In the genomic region with DNA sequence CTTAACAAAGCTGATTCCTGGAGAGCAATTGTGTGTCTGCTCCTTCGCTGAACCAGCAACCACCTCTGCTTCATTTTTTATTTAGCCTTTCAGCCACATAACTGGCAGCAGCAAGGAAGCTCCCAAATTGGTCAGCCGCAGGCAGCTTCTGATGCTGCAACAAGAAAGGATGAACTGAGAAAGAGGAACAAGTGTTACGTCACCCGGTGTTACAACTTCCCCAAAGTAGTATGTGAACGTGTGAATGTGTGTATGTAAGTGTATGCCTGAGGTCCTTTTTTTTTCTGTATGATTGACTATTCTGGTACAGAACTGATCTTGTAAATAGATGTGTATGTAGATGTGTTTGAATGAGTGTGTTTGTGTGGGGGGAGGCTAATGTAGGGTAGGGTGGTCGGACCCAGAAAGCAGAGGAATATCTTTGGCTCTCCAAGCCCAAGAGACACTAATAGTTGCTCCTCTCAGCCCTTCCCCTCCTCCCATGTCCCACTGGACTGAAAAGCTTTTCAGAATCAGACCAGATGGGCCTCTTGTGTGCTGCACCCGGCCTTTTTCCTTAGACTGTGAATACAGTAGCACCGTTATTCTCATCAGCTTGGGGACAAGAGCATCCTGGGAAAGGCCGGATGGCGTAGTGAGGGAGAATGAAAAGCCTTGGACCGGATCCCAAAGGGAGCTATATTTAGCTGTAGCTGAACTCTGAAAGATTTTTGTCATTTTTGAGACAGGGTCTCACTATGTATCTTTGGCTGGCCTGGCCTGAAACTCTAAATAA, we compare ENCODE assay signal across 8 mouse cellular contexts. TPM values are rescaled to one million over a fixed set of nuclear protein-coding genes. Genes with fewer than 3 reads are reported as not detected.
DNase-seq lines count a peak whose midpoint lies in the region; ATAC-seq and TF ChIP-seq lines count a peak whose summit lies in the region.

No protein-coding gene starts in this region.

- H3K9me3 ChIP-seq in intestine, embryonic 14.5 days (ENCODE audit: control insufficient read depth, low read length), result peaks cover 3% of the 10 kb centered on the region; the same call in 1 of the 2 replicates
- no peaks in the 10 kb centered on the region for H3K9me3 ChIP-seq in intestine, postnatal 0 days (ENCODE audit: control insufficient read depth)
- H3K9me3 ChIP-seq in forebrain, embryonic 13.5 days (replicated peaks), result no peaks in the 10 kb centered on the region
- no peaks in the 10 kb centered on the region for H3K9me3 ChIP-seq in hindbrain, embryonic 16.5 days (ENCODE audit: control insufficient read depth, low read length)
- H3K9me3 ChIP-seq in midbrain, embryonic 13.5 days, result no peaks in the 10 kb centered on the region

- TF ChIP-seq CTCF in intestine, postnatal 0 days (IDR thresholded peaks at IDR 0.05; ENCODE audit: low read depth), result no peak

- H3K9ac ChIP-seq in intestine, embryonic 14.5 days (ENCODE audit: low read length), result no peak overlapping the region
- no peak overlapping the region for H3K9ac ChIP-seq in intestine, postnatal 0 days (ENCODE audit: low read depth, low read length)
- 0 out of 2 replicates have a peak overlapping the region, but pooled peaks have one; percentile 38 for H3K9ac ChIP-seq in forebrain, embryonic 13.5 days
- no peak overlapping the region for H3K9ac ChIP-seq in hindbrain, embryonic 16.5 days (ENCODE audit: low read depth, low read length)
- peak overlapping the region; percentile 23; the same call in 1 of the 2 replicates for H3K9ac ChIP-seq in midbrain, embryonic 13.5 days (replicated peaks)

- no peak overlapping the region for H3K4me2 ChIP-seq in intestine, embryonic 14.5 days (ENCODE audit: low read length)
- H3K4me2 ChIP-seq in intestine, postnatal 0 days (replicated peaks; ENCODE audit: low read depth), result no peak overlapping the region
- H3K4me2 ChIP-seq in forebrain, embryonic 13.5 days, result peak overlapping the region; percentile 16; the same call in 1 of the 2 replicates
- H3K4me2 ChIP-seq in hindbrain, embryonic 16.5 days (ENCODE audit: low read length), result no peak overlapping the region
- H3K4me2 ChIP-seq in midbrain, embryonic 13.5 days (replicated peaks), result no peak overlapping the region

- H3K36me3 ChIP-seq in intestine, embryonic 14.5 days (ENCODE audit: control insufficient read depth, insufficient read depth, low read length), result peaks cover 7% of the 10 kb centered on the region
- H3K36me3 ChIP-seq in intestine, postnatal 0 days (ENCODE audit: control insufficient read depth, insufficient read depth), result peaks cover 6% of the 10 kb centered on the region
- H3K36me3 ChIP-seq in forebrain, embryonic 13.5 days (ENCODE audit: poor library complexity, severe bottlenecking), result peaks cover 6% of the 10 kb centered on the region
- no peaks in the 10 kb centered on the region for H3K36me3 ChIP-seq in hindbrain, embryonic 16.5 days (ENCODE audit: control insufficient read depth, insufficient read depth, low read length)
- peaks cover 6% of the 10 kb centered on the region for H3K36me3 ChIP-seq in midbrain, embryonic 13.5 days

- no peak overlapping the region for H3K4me3 ChIP-seq in intestine, embryonic 14.5 days (ENCODE audit: low read depth, low read length)
- H3K4me3 ChIP-seq in intestine, postnatal 0 days (ENCODE audit: low read depth, low read length), result no peak overlapping the region
- H3K4me3 ChIP-seq in forebrain, embryonic 13.5 days, result no peak overlapping the region
- no peak overlapping the region for H3K4me3 ChIP-seq in hindbrain, embryonic 16.5 days (ENCODE audit: low read length)
- H3K4me3 ChIP-seq in midbrain, embryonic 13.5 days (replicated peaks), result no peak overlapping the region

- peak; percentile 54; the same call in 1 of the 2 replicates for ATAC-seq in intestine, embryonic 14.5 days (replicated peaks; ENCODE audit: low FRiP score, low TSS enrichment, low read depth)
- no peak for ATAC-seq in intestine, postnatal 0 days
- peak; percentile 87 for ATAC-seq in forebrain, embryonic 13.5 days
- peak; percentile 86 for ATAC-seq in hindbrain, embryonic 16.5 days
- peak; percentile 78 for ATAC-seq in midbrain, embryonic 13.5 days
- ATAC-seq in inflammation-experienced regulatory T-cells, adult 6 months, result no peak

- DNase-seq in intestine, embryonic 14.5 days (ENCODE audit: low spot score), result no peak
- peak; percentile 42 for DNase-seq in NIH3T3 (ENCODE audit: low read depth)
- no peak for DNase-seq in adrenal gland, postnatal 14 days

- H3K4me1 ChIP-seq in intestine, embryonic 14.5 days (replicated peaks; ENCODE audit: control insufficient read depth, insufficient read depth, low read length), result peaks cover 13% of the 10 kb centered on the region
- H3K4me1 ChIP-seq in intestine, postnatal 0 days (replicated peaks; ENCODE audit: control insufficient read depth, insufficient read depth, low read length), result no peaks in the 10 kb centered on the region
- peaks cover 23% of the 10 kb centered on the region for H3K4me1 ChIP-seq in forebrain, embryonic 13.5 days
- peaks cover 4% of the 10 kb centered on the region; the same call in 1 of the 2 replicates for H3K4me1 ChIP-seq in hindbrain, embryonic 16.5 days (ENCODE audit: control insufficient read depth, insufficient read depth, low read depth, low read length)
- H3K4me1 ChIP-seq in midbrain, embryonic 13.5 days (replicated peaks), result peaks cover 14% of the 10 kb centered on the region

- WGBS in intestine, embryonic 14.5 days, result 58% methylated on average over 11 of the region's 11 CpGs
- 71% methylated on average over 11 of the region's 11 CpGs for WGBS in intestine, postnatal 0 days
- WGBS in forebrain, embryonic 13.5 days, result 39% methylated on average over 11 of the region's 11 CpGs
- WGBS in hindbrain, embryonic 16.5 days, result 43% methylated on average over 11 of the region's 11 CpGs
- 57% methylated on average over 11 of the region's 11 CpGs for WGBS in midbrain, embryonic 13.5 days

- peak overlapping the region; percentile 54; the same call in 1 of the 2 replicates for H3K27ac ChIP-seq in intestine, embryonic 14.5 days (ENCODE audit: low read depth)
- H3K27ac ChIP-seq in intestine, postnatal 0 days (ENCODE audit: low read depth, low read length), result no peak overlapping the region
- peak overlapping the region; percentile 93 for H3K27ac ChIP-seq in forebrain, embryonic 13.5 days
- peak overlapping the region; percentile 70 for H3K27ac ChIP-seq in hindbrain, embryonic 16.5 days (ENCODE audit: low read depth, low read length)
- H3K27ac ChIP-seq in midbrain, embryonic 13.5 days, result peak overlapping the region; percentile 76

- no peaks in the 10 kb centered on the region for H3K27me3 ChIP-seq in intestine, embryonic 14.5 days (replicated peaks; ENCODE audit: control insufficient read depth, insufficient read depth, low read length)
- H3K27me3 ChIP-seq in intestine, postnatal 0 days (replicated peaks; ENCODE audit: control insufficient read depth, insufficient read depth, low read length), result no peaks in the 10 kb centered on the region
- no peaks in the 10 kb centered on the region for H3K27me3 ChIP-seq in forebrain, embryonic 13.5 days
- H3K27me3 ChIP-seq in hindbrain, embryonic 16.5 days (replicated peaks; ENCODE audit: control insufficient read depth, insufficient read depth, low read length), result no peaks in the 10 kb centered on the region
- no peaks in the 10 kb centered on the region for H3K27me3 ChIP-seq in midbrain, embryonic 13.5 days

RNA-seq across cellular contexts. Expression of gene Dennd5a, which starts 7.7 kb away (rescaled TPM):
- 42.6 and 46.6 TPM in 2 replicates for polyA plus RNA-seq in intestine, embryonic 14.5 days (2014; fragmentation: Nextera tagmentation; extraction: Ambion mirVana)
- polyA plus RNA-seq in intestine, postnatal 0 days (2015; fragmentation: Nextera tagmentation; extraction: Ambion mirVana), result 15.3 and 16.6 TPM in 2 replicates
- 47.9 and 49.3 TPM in 2 replicates for polyA plus RNA-seq in forebrain, embryonic 13.5 days (2015; fragmentation: Nextera tagmentation; extraction: Ambion mirVana)
- 34.6 and 36.5 TPM in 2 replicates for polyA plus RNA-seq in hindbrain, embryonic 16.5 days (2015; fragmentation: Nextera tagmentation; extraction: Ambion mirVana)
- 44.4 and 44.8 TPM in 2 replicates for polyA plus RNA-seq in midbrain, embryonic 13.5 days (2015; fragmentation: Nextera tagmentation; extraction: Ambion mirVana)
- polyA plus RNA-seq in inflammation-experienced regulatory T-cells, adult 6 months (2017; shearing (Covaris generic)), result 10 to 100 TPM; 24.7 to 27.5 (median 27.2) TPM
- total RNA-seq in adrenal gland, postnatal 14 days (2021), result 128 and 133 TPM in 2 replicates

RNA-seq across cellular contexts. Expression of gene Tmem41b, which starts 18.7 kb away (rescaled TPM):
- 61.9 and 62.1 TPM in 2 replicates for polyA plus RNA-seq in intestine, embryonic 14.5 days (2014; fragmentation: Nextera tagmentation; extraction: Ambion mirVana)
- 138 and 151 TPM in 2 replicates for polyA plus RNA-seq in intestine, postnatal 0 days (2015; fragmentation: Nextera tagmentation; extraction: Ambion mirVana)
- polyA plus RNA-seq in forebrain, embryonic 13.5 days (2015; fragmentation: Nextera tagmentation; extraction: Ambion mirVana), result 69.5 and 71.4 TPM in 2 replicates
- 62.2 and 65.8 TPM in 2 replicates for polyA plus RNA-seq in hindbrain, embryonic 16.5 days (2015; fragmentation: Nextera tagmentation; extraction: Ambion mirVana)
- 66.1 and 73.4 TPM in 2 replicates for polyA plus RNA-seq in midbrain, embryonic 13.5 days (2015; fragmentation: Nextera tagmentation; extraction: Ambion mirVana)
- polyA plus RNA-seq in inflammation-experienced regulatory T-cells, adult 6 months (2017; shearing (Covaris generic)), result 10 to 100 TPM; 32.8 to 38.3 (median 38.2) TPM
- total RNA-seq in adrenal gland, postnatal 14 days (2021), result 37.5 and 46.1 TPM in 2 replicates

RNA-seq across cellular contexts. Expression of gene Ipo7, which starts 50.1 kb away (rescaled TPM):
- polyA plus RNA-seq in intestine, embryonic 14.5 days (2014; fragmentation: Nextera tagmentation; extraction: Ambion mirVana), result 18.5 and 20.8 TPM in 2 replicates
- 12.0 and 12.4 TPM in 2 replicates for polyA plus RNA-seq in intestine, postnatal 0 days (2015; fragmentation: Nextera tagmentation; extraction: Ambion mirVana)
- 45.8 and 51.1 TPM in 2 replicates for polyA plus RNA-seq in forebrain, embryonic 13.5 days (2015; fragmentation: Nextera tagmentation; extraction: Ambion mirVana)
- polyA plus RNA-seq in hindbrain, embryonic 16.5 days (2015; fragmentation: Nextera tagmentation; extraction: Ambion mirVana), result 42.6 and 50.0 TPM in 2 replicates
- polyA plus RNA-seq in midbrain, embryonic 13.5 days (2015; fragmentation: Nextera tagmentation; extraction: Ambion mirVana), result 44.5 and 46.2 TPM in 2 replicates
- polyA plus RNA-seq in inflammation-experienced regulatory T-cells, adult 6 months (2017; shearing (Covaris generic)), result 10 to 100 TPM; 23.6 to 44.6 (median 26.4) TPM
- total RNA-seq in adrenal gland, postnatal 14 days (2021), result 95.0 and 96.7 TPM in 2 replicates

Comparison
In these comparisons a context has a peak if more than half of its experiments do, and no peak if none do; other contexts are left out.
1. ATAC-seq: peak in intestine, embryonic 14.5 days (single experiment), forebrain, embryonic 13.5 days (single experiment), hindbrain, embryonic 16.5 days (single experiment) and midbrain, embryonic 13.5 days (single experiment); none in intestine, postnatal 0 days (single experiment) and inflammation-experienced regulatory T-cells, adult 6 months (single experiment).
2. H3K9ac ChIP-seq: peak in forebrain, embryonic 13.5 days (single experiment) and midbrain, embryonic 13.5 days (single experiment); none in intestine, embryonic 14.5 days (single experiment), intestine, postnatal 0 days (single experiment) and hindbrain, embryonic 16.5 days (single experiment).